Mouse (Mus musculus) stomach, embryonic 16.5 days (tissue): ENCODE results near the gene Arhgap21. TPM values are rescaled to one million over a fixed set of nuclear protein-coding genes. Genes with fewer than 3 reads are reported as not detected.

Source experiments
- ATAC-seq: fragments of 200-750 bp; cut with Nextera tagmentation; 2 replicates; pipeline ENCODE4 v1.8.0; 2017; ENCODE audit warnings: moderate number of reproducible peaks, moderate TSS enrichment; ENCODE audit not compliant: insufficient read depth, low FRiP score
- H3K27ac ChIP-seq: fragments of 300-500 bp; sonication (generic); 2 replicates; pipeline ENCODE4 v1.5.1; 2014; ENCODE audit warnings: low read length
- H3K27me3 ChIP-seq: fragments of 300-500 bp; sonication (generic); 2 replicates; pipeline ENCODE4 v1.6.1; 2014; ENCODE audit warnings: low read length, control low read depth, mixed read lengths; ENCODE audit not compliant: control insufficient read depth, insufficient read depth
- H3K36me3 ChIP-seq: fragments of 300-500 bp; sonication (generic); 2 replicates; pipeline ENCODE4 v1.6.1; 2014; ENCODE audit warnings: low read length; ENCODE audit not compliant: control insufficient read depth, insufficient read depth
- H3K4me1 ChIP-seq: fragments of 300-500 bp; sonication (generic); 2 replicates; pipeline ENCODE4 v1.6.1; 2014; ENCODE audit warnings: low read length, control low read depth, mixed read lengths; ENCODE audit not compliant: control insufficient read depth, insufficient read depth
- H3K4me2 ChIP-seq: fragments of 300-500 bp; sonication (generic); 2 replicates; pipeline ENCODE4 v1.6.1; 2014; ENCODE audit warnings: low read depth, low read length, mixed read lengths
- H3K4me3 ChIP-seq: fragments of 300-500 bp; sonication (generic); replicated peaks from 2 replicates; pipeline ENCODE4 v1.5.1; 2014; ENCODE audit warnings: mild to moderate bottlenecking, low read length
- H3K9ac ChIP-seq: fragments of 300-500 bp; sonication (generic); 2 replicates; pipeline ENCODE4 v1.6.1; 2014; ENCODE audit warnings: low read length
- H3K9me3 ChIP-seq: fragments of 300-500 bp; sonication (generic); replicated peaks from 2 replicates; pipeline ENCODE4 v1.6.1; 2016; ENCODE audit warnings: low read length, control low read depth; ENCODE audit not compliant: control insufficient read depth
- WGBS: fragments of 180-500 bp; shearing (Covaris S2); extraction: QIAGEN DNeasy Blood & Tissue Kit; methylation state at CpG from one replicate; pipeline ENCODE4 v1.1.7; 2014; 5-methylcytosine and 5-hydroxymethylcytosine counted together
- polyA plus RNA-seq: library from polyadenylated mRNA; unstranded; fragments of >200 nt; fragmentation: Nextera tagmentation; extraction: Ambion mirVana; gene quantifications from 2 replicates; pipeline ENCODE4 v1.2.1, GENCODE M21; 2015

Arhgap21 gene
- polyA plus RNA-seq, 1 experiment from 2014 or later, result 9.3 TPM

DNA sequence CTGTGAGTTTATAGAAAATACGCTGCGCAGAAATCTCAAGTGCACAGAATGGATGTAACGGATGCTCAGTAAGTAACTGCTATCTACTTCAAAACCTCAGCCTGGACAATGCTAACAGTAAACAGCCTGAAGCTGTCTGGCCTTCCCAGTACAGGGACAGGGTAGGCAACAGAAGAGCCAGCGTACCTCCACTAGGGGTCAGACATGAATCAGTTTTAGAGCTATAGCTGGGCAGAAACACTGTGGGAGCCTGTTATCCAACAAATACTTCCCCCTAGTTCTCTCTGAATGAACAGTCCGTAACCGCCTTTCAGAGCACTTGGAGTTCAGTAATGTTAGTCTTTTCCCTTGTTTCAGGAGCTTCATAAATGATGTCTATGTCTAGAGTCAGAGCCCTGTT lies 70.0 kb downstream of the Arhgap21 start:
- ATAC-seq, result peak; percentile 92
- 28% methylated on average over 6 of the region's 6 CpGs for WGBS
- H3K4me2 ChIP-seq, result no peak overlapping the region

DNA sequence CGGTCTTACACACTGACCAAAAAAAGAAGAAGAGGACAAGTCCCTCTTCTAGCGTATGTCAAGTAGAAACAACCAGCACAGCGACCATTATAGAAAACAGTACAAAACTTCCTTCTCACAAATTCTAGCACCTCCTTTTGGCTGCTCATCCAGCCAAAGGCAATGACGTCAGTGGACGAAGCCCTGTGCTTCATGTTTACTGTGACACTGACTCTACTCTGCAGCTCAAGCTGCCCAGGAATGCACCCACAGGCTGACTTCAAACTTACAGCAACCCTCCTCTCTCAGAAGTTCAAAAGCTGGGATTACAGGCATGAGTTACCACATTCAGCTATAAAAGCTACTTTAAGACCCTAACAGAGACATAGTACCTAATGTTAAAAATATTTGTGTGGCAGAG lies 72.2 kb downstream of the Arhgap21 start:
- Histone ChIP-seq H3K4me3 (no peak overlapping the region), H3K27ac (no peak overlapping the region), H3K36me3 (no peaks in the 10 kb centered on the region), H3K9ac (no peak overlapping the region), H3K4me2 (no peak overlapping the region), H3K27me3 (no peaks in the 10 kb centered on the region), H3K9me3 (no peaks in the 10 kb centered on the region), H3K4me1 (no peaks in the 10 kb centered on the region)
- no peak for ATAC-seq
- WGBS, result 81% methylated on average over 5 of the region's 5 CpGs

More for the DNA sequence above, 70.0 kb downstream of the Arhgap21 start:
- H3K27me3 ChIP-seq, result no peaks in the 10 kb centered on the region
- no peak overlapping the region for H3K9ac ChIP-seq
- H3K4me1 ChIP-seq, result no peaks in the 10 kb centered on the region
- H3K4me3 ChIP-seq, result no peak overlapping the region
- H3K9me3 ChIP-seq, result no peaks in the 10 kb centered on the region
- H3K27ac ChIP-seq, result no peak overlapping the region
- no peaks in the 10 kb centered on the region for H3K36me3 ChIP-seq

GRCm38 (mm10) chr2:20894100-20894690 lies 74.5 kb downstream of the Arhgap21 start:
- Histone ChIP-seq H3K9ac (no peak overlapping the region), H3K4me3 (no peak overlapping the region), H3K4me1 (no peaks in the 10 kb centered on the region), H3K27me3 (no peaks in the 10 kb centered on the region), H3K36me3 (no peaks in the 10 kb centered on the region), H3K4me2 (no peak overlapping the region), H3K9me3 (no peaks in the 10 kb centered on the region), H3K27ac (no peak overlapping the region)
- 48% methylated on average over 5 of the region's 5 CpGs for WGBS
- ATAC-seq, result peak; percentile 29; the same call in 1 of the 2 replicates

GRCm38 (mm10) chr2:20888751-20889150 lies 79.9 kb downstream of the Arhgap21 start:
- Histone ChIP-seq H3K9me3 (no peaks in the 10 kb centered on the region), H3K27ac (no peak overlapping the region), H3K4me2 (no peak overlapping the region), H3K4me3 (no peak overlapping the region), H3K4me1 (no peaks in the 10 kb centered on the region), H3K36me3 (no peaks in the 10 kb centered on the region), H3K9ac (no peak overlapping the region), H3K27me3 (no peaks in the 10 kb centered on the region)
- no peak for ATAC-seq
- 78% methylated on average over 3 of the region's 3 CpGs for WGBS

DNA sequence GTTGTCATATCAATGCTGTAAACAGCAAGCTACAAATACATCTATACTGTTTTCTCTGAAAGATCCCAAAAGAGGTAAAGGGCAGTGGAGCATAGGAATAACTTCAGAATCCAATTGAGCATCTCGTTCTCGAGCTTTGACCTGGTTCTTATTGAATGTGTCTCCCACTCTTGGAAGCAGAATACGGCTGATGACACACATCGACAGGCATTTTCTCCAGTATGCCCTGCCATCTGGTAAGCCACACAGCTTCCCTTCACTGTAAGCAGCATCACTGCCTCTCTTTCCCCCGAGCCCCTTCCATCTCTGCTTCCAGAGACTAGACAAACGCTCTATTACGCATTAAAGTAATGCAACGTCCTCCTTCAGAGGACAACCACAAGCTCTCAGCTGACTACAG lies 85.4 kb downstream of the Arhgap21 start:
- no peaks in the 10 kb centered on the region for H3K27me3 ChIP-seq
- H3K4me3 ChIP-seq, result no peak overlapping the region
- ATAC-seq, result no peak
- no peak overlapping the region for H3K27ac ChIP-seq
- peaks cover 25% of the 10 kb centered on the region for H3K36me3 ChIP-seq
- H3K9me3 ChIP-seq, result no peaks in the 10 kb centered on the region
- 85% methylated on average over 8 of the region's 8 CpGs for WGBS
- H3K4me2 ChIP-seq, result no peak overlapping the region
- H3K4me1 ChIP-seq, result no peaks in the 10 kb centered on the region
- no peak overlapping the region for H3K9ac ChIP-seq

DNA sequence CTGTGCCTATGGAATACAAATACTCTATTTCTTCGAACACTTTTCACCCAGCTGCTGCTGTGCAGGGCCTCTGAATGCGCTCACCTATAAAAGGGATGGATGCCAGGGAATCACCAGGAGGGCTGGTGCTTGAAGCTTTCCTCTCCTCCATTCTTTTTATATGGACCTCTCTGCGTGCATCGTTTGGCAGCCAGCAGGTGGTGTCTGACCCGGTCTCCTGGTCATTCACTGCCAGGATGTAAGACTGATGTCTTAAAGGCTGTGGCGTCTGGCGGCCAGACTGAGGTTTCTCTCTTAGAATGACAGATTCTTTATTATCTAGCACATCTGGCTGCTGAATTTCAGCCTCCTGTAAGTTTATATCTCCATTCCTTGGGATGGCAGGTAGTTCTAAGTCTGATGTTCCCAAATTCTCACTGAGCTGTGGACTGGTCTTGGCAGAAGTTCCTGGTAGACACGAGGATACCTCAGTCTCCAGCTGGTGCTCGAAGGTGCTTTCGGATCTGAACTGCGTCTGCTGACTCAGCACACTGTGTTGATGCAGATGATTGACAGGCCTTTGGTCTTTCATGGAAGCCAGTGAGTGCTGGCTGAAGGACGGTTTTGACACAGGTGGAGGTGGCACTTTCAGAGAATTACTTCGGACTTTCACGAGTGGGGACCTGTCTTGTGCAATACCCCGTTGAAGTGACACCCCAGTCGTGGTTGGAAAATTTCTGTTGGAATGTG lies 88.6 kb downstream of the Arhgap21 start:
- Histone ChIP-seq H3K4me3 (no peak overlapping the region), H3K9ac (no peak overlapping the region), H3K4me1 (no peaks in the 10 kb centered on the region), H3K27me3 (no peaks in the 10 kb centered on the region), H3K27ac (no peak overlapping the region), H3K4me2 (no peak overlapping the region), H3K36me3 (peaks cover 29% of the 10 kb centered on the region), H3K9me3 (no peaks in the 10 kb centered on the region)
- ATAC-seq, result no peak
- 81% methylated on average over 16 of the region's 16 CpGs for WGBS

- ATAC-seq, result no peak
- no peaks in the 10 kb centered on the region for H3K4me1 ChIP-seq
- 91% methylated on average over 5 of the region's 5 CpGs for WGBS
- H3K4me2 ChIP-seq, result no peak overlapping the region
- H3K4me3 ChIP-seq, result no peak overlapping the region
- H3K9ac ChIP-seq, result no peak overlapping the region
- H3K27ac ChIP-seq, result no peak overlapping the region
- H3K27me3 ChIP-seq, result no peaks in the 10 kb centered on the region
- peaks cover 15% of the 10 kb centered on the region for H3K36me3 ChIP-seq
- no peaks in the 10 kb centered on the region for H3K9me3 ChIP-seq
Measured at GRCm38 (mm10) chr2:20874621-20875020, 94.1 kb downstream of the Arhgap21 start.

GRCm38 (mm10) chr2:20869212-20869965 lies 99.3 kb downstream of the Arhgap21 start:
- no peak overlapping the region for H3K27ac ChIP-seq
- H3K36me3 ChIP-seq, result 0 out of 2 replicates have a peak, but pooled peaks cover 6% of the 10 kb centered on the region
- H3K9me3 ChIP-seq, result no peaks in the 10 kb centered on the region
- no peak for ATAC-seq
- no peaks in the 10 kb centered on the region for H3K4me1 ChIP-seq
- no peak overlapping the region for H3K4me3 ChIP-seq
- H3K9ac ChIP-seq, result no peak overlapping the region
- 53% methylated on average over 2 of the region's 2 CpGs for WGBS
- H3K4me2 ChIP-seq, result no peak overlapping the region
- no peaks in the 10 kb centered on the region for H3K27me3 ChIP-seq

DNA sequence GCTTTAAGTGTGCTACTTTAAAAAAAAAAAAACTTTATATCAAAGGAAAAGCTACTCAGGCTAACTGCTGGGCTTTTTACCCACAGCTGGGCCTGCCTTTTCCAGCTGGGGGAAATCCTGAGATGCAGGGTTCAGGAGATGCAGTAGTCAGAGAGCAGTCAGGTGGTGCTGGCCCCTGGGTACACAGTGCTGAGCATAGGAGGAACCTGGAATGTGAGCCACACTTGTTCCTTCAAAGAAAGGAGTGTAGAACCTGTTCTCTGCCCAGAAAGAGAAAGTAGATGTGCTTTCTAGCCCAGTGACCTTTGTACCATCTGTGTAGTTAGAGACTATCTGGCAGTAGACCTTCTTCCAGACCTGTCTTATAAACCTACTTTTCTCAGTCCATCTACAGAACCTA lies 100.6 kb downstream of the Arhgap21 start:
- H3K4me1 ChIP-seq, result no peaks in the 10 kb centered on the region
- H3K9ac ChIP-seq, result no peak overlapping the region
- no peak overlapping the region for H3K4me2 ChIP-seq
- H3K27me3 ChIP-seq, result no peaks in the 10 kb centered on the region
- no peak overlapping the region for H3K27ac ChIP-seq
- no peak overlapping the region for H3K4me3 ChIP-seq
- no peaks in the 10 kb centered on the region for H3K9me3 ChIP-seq
- ATAC-seq, result peak; percentile 64; the same call in 1 of the 2 replicates
- peaks cover 10% of the 10 kb centered on the region; the same call in 1 of the 2 replicates for H3K36me3 ChIP-seq
